Mouse (Mus musculus) cerebellum, adult 11 months (tissue): ENCODE results near the gene Klhdc4.

Source experiments
- DNase-seq: peaks from one replicate; pipeline ENCODE4 v3.0.0; 2022

The Klhdc4 gene

GRCm38 (mm10) chr8:121849303-121849702 lies 19.9 kb upstream of the Klhdc4 start:
- DNase-seq = no peak

DNA sequence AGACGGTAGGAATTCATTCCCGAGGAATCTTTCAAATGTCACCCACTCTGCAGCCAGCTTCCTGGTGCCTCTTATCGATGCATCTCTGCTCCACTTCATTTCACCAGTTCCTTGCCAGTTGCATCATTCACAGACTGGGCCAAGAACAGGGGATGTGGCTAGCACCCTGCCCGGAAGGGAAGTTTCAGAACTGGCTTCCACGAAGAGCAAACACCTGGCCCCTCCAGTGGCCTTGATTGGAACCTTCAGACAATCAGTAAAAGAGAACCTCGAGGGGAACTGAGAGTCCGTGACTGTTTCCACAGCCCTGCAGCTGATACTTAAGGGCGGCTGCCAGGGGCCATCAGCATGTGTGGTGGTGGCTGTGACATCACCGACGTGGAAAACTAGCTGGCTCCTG lies 19.1 kb upstream of the Klhdc4 start:
- DNase-seq = no peak

GRCm38 (mm10) chr8:121847987-121848386 lies 18.6 kb upstream of the Klhdc4 start:
- DNase-seq = no peak

GRCm38 (mm10) chr8:121847261-121847822 lies 18.0 kb upstream of the Klhdc4 start:
- no peak for DNase-seq

DNA sequence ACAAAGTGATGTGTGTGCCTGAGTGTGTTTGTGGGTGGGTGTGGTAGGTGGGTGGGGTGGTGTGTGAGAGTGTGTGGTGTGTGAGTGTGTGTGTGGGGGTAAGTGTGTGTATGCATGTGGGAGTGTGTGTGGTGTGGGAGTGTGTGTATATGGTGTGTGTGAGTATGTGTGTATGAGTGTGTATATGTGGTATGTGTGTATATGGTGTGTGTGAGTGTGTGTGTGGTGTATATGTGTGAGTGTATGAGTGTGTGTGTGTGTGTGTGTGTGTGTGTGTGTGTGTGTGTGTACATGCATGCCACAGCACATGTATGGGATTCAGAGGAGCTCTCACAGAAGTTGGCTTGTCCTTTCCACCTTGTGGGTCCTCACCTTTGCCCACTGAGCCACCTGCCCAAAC lies 17.4 kb upstream of the Klhdc4 start:
- DNase-seq = no peak

GRCm38 (mm10) chr8:121844765-121845164 lies 15.4 kb upstream of the Klhdc4 start:
- no peak for DNase-seq

DNA sequence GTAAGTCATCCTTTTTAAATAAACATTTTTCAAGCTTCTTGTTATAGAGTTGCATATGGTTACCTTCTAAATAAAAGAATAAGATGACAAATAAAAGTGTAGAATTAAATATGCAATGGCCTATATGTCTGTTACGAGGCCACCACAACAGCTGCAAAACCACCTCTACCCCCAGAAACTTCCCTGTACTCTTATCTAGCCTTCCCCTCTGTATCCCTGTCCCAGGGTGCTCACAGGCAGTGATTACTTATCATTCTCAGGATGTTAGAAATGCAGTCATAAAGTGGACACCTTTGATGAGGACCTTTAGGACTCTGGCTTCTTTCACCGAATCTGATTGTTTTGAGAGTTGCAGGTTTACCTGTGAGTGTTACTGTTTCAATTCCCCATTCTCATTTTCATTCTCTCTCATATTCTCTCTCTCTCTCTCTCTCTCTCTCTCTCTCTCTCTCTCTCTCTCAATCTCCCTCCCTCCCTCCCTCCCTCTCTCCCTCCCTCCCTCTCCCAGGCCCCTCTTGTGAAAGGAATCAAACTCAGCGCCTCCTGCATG lies 13.9 kb upstream of the Klhdc4 start:
- no peak for DNase-seq

DNA sequence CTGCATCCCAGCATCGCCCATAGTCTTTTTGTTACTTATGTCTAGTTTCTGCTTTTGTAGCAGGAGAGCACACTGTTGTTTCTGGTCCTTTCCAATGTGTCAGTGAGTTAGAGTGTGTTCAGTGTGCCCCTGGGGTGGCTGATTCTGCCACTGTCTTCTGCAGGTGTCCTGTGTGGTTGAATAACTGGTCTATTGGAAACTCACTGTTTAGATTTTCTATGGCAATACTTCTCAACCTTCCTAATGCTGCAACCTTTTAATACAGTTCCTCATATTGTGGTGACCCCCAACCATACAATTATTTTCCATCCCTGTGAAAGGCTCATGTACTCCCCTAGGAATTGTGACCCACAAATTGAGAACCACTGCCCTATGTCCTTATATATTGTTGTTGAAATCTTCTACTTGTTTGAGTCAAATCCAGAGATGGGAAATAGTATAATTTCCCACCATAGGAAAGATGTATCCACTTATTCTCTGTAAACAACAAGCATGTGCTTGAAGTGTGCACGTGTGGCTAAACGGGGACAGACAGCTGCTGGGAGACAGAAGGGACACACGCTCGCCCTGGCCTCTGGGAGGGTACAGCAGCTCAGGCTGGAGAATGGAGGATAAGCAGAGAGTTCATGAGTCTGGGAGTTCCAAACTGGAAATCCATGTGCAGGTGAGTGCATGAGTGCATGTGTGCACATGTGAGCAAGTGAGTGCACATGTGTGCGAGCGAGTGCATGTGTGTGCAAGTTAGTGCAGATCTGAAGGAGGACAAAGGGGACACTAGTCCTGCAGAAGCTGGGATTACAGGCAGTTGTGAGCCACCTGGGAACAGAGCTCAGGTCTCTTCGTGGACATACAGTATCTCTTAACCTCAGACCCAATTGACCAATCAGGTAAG lies 12.9 kb upstream of the Klhdc4 start:
- DNase-seq = no peak

DNA sequence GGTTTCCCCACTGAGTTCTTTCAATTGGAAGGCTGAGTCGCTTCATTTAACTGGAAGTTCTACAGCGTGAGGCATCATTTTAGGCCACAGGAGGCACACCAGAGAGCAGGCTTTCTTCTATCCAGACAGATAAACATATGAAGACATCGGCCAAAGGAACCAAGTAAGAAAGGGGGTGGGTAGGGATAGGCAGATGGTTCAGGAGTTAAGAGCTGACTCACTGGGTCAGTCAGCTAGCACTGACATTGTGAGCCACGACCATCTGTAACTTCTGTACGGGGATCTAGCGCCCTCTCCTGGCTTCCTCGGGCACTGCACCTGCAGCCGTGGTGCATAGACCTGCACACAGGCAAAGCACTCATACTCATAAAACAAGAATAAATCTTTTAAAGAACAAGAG lies 11.9 kb upstream of the Klhdc4 start:
- peak; percentile 83 for DNase-seq

DNA sequence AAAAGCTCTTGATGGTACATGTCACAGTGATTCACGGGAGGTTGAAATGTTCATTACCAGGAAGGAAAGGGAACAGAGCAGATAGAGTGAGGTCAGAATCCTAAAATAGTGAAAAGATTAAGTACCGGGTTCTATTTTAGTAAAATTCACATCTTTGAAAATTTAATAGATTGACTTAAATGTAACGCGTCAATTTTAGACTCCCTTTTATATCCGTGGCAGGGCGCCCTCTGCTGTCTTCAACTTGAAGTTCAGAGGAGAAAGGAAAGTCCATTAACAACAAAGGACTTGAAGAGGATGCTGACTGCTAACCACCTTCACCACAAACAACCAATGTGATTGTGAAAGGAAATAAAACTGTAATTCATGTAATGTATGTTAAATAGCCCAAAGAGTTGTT lies 3.1 kb upstream of the Klhdc4 start:
- peak; percentile 73 for DNase-seq

- DNase-seq = no peak
Observed at GRCm38 (mm10) chr8:121832061-121832460, 2.7 kb upstream of the Klhdc4 start.

- DNase-seq = no peak
Observed at GRCm38 (mm10) chr8:121829777-121830362, 501 bp upstream of the Klhdc4 start.

- DNase-seq = no peak
Observed at GRCm38 (mm10) chr8:121828376-121829023, 869 bp downstream of the Klhdc4 start.

DNA sequence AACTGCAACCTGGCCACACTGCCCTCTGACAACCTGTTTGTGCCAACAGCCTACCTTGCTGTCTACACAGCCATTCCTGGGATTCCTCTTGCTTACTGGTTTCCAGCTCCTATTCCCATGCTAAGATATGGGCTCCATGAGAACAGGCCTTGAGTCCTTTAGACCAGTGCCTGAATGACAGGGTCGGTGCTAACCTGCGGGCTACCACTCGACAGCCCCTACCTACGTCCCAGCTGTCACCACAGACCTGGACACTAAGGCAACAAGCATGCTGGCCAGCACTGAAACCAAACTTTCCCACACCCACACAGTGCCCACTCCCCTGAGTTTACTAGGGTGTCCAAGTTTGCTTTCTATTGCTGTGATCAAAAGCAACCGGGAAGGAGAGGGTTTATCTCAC lies 1.6 kb downstream of the Klhdc4 start:
- DNase-seq = no peak

DNA sequence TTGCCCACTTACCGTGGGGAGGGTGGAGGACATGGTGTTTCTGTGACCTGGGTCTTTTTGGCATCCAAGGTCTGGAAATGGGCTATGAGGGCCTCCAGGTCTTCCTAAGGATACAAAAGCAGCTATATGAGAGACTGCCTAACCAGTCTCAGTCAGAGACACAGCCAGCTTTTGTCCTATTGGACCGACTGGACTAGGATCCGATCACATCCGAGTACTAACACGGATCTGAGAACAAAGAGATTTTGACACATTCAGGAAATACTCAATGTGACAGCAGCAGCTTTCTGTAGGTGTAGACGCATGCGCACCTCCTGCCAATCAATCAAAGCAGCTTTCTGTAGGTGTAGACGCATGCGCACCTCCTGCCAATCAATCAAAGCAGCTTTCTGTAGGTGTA lies 7.6 kb downstream of the Klhdc4 start:
- no peak for DNase-seq

DNA sequence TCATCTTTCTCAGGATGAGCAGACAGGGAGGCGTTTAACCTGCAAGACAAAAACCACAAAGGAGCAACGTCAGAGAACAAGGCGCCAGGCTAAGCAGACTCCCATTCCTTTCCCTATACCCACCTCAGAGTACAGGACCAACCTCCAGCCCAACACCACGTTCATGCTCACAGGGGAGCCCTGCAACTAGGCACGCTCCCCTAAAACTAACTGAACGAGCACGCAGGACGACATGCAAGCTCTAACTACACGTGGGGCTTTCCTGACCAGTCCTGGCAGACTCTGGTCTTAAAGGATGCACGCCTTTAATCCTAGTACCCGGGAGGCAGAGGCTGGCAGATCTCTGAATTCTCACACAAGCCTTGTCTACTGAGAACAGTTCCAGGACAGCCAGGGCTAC lies 8.0 kb downstream of the Klhdc4 start:
- DNase-seq = no peak

- DNase-seq = no peak
Observed at GRCm38 (mm10) chr8:121820840-121821239, 8.5 kb downstream of the Klhdc4 start.

DNA sequence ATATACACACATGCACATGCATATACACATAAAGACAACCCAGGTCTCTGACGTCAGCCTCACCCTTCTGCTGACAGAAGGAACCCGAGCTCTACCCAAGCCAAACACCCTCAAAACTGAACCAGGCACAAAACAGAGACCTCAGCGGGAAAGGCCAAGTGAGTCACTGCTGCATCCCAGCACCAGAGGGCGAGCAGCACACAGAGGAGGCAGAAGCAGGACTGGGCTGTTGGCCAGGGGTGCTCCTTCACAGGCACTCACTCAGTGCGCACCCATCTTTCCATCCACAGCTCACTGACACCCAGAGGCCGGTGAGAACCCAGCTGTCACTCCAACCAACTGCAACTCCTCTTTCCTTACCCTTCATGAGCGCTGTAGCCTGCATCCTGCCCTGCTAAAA lies 11.1 kb downstream of the Klhdc4 start:
- no peak for DNase-seq

DNA sequence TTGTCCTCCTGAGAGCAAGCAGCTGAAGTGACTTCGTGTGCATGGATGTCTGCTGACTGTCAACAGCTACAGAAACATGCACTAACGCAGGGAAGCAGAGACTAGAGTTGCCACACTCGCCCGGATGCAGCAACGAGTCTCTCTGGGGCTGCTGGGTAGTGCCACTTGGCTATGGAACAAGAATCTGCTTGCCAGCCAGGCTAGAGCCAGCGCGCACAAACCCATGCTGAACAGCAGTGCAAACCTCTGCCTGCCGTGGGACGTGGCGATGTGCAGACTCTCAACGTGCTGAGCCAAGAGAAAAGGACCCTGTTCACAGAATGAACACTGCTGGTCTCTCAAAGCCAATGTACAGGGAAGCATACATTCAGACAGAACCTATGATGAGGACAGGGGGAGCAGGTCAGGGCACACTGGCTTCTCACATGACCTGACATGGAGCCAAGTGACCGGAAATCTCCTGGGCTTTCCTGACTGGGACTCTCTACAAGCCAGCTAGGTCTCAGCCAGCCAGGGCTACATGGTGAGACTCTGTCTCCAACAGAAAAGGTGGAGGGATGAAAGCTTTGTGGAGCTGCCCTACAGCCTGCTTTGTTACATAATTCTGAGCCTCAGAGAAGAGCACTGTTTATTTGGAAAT lies 17.3 kb downstream of the Klhdc4 start:
- no peak for DNase-seq

DNA sequence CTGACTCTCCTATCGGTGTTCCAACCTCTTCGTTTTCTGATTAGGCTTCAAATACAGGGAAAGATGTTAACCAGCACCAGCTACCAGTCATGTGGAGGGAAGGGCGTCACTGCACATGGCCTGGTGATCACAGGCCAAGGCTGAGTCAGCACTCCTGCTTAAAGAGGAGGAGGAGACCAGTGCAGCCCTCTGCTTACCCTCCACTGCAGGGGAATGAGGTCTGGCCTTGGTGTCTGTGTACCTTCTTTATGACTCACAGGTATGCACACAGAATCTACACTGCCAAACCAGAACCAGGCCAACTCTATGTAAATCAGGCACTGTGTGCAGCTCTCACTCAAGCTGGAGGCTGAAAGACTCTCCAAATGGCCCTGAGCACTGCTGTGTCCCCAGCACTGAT lies 17.9 kb downstream of the Klhdc4 start:
- DNase-seq = no peak

DNA sequence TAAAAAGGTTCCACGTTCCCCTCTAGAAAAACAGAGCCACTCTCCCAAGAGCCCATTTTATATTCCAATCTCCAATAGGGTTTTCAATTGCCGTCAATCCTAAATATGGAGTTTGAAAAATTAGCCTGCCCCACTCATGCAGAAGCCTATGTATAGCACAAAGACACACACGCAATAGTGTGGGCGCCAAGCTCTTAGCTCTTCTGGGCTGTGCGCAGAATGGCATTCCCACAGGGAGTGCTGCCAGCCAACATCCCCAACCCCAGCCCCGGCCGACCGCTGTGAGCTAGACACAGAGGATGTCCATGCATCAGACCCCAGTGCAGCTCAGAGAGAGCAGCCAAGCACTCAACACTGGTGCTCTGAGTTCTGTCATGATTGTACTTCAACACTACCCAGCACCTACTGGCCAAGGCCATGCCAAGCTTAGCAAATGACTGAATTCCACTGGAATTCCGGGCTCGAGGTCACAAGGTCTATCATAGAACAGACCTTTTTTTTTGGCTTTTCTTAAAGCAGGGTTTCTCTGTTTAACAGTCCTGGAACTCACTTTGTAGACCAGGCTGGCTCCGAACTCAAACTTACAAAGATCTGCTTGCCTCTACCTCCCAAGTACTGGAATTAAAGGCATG lies 19.7 kb downstream of the Klhdc4 start:
- no peak for DNase-seq

- no peak for DNase-seq
Observed at GRCm38 (mm10) chr8:121808032-121808431, 21.3 kb downstream of the Klhdc4 start.
